ENCODE assay signal across 23 mouse cellular contexts in genomic region chr8:96868178-96869080, GRCm38 (mm10).
DNase-seq lines count a peak whose midpoint lies in the region; ATAC-seq and TF ChIP-seq lines count a peak whose summit lies in the region.
"Had no signal": no experiment of that assay in that cellular context is flagged by ENCODE, and none has a peak within 500 bp of the region (broad histone marks: within the 10 kb centered on the region; RNA-seq: fewer than 3 reads in every experiment).

No protein-coding gene starts in this region.

- H3K4me2 ChIP-seq in kidney, embryonic 14.5 days (replicated peaks; ENCODE audit: low read depth, low read length) = no peak overlapping the region
- no peak overlapping the region for H3K4me2 ChIP-seq in kidney, postnatal 0 days (ENCODE audit: low read length)
- H3K4me2 ChIP-seq in intestine, embryonic 16.5 days (ENCODE audit: low read depth, low read length) = no peak overlapping the region
- no peak overlapping the region for H3K4me2 ChIP-seq in midbrain, embryonic 14.5 days (ENCODE audit: low read length)
- H3K4me2 ChIP-seq: forebrain, embryonic 13.5 days; heart, embryonic 11.5 days; hindbrain, embryonic 12.5 days had no signal

- ATAC-seq in kidney, embryonic 14.5 days (ENCODE audit: low FRiP score, low TSS enrichment) = no peak
- no peak for ATAC-seq in kidney, postnatal 0 days (replicated peaks; ENCODE audit: low FRiP score, low read depth)
- ATAC-seq in intestine, embryonic 16.5 days = peak; percentile 93
- ATAC-seq in midbrain, embryonic 14.5 days (ENCODE audit: low FRiP score, low TSS enrichment) = no peak
- ATAC-seq: CD4-positive, CD25-positive, alpha-beta regulatory T cell, adult 4 months; forebrain, embryonic 13.5 days; forebrain, embryonic 16.5 days had no signal

- no peak for TF ChIP-seq CTCF in kidney, postnatal 0 days (IDR thresholded peaks at IDR 0.05; ENCODE audit: low read depth)
- TF ChIP-seq CTCF in small intestine, adult 2 months (IDR thresholded peaks at IDR 0.05; ENCODE audit: extremely low read depth, insufficient read length, insufficient replicate concordance, low read depth, low read length) = no peak

- H3K36me3 ChIP-seq in kidney, embryonic 14.5 days (ENCODE audit: control insufficient read depth, insufficient read depth, low read length) = no peaks in the 10 kb centered on the region
- H3K36me3 ChIP-seq in kidney, postnatal 0 days (ENCODE audit: insufficient read depth, low read length) = no peaks in the 10 kb centered on the region
- no peaks in the 10 kb centered on the region for H3K36me3 ChIP-seq in intestine, embryonic 16.5 days (ENCODE audit: control insufficient read depth, insufficient read depth, low read length)
- no peaks in the 10 kb centered on the region for H3K36me3 ChIP-seq in small intestine, adult 2 months (ENCODE audit: control insufficient read depth, insufficient read depth, low read length)
- no peaks in the 10 kb centered on the region for H3K36me3 ChIP-seq in midbrain, embryonic 14.5 days (ENCODE audit: control insufficient read depth, insufficient read depth, low read length)
- H3K36me3 ChIP-seq: forebrain, embryonic 10.5 days; hindbrain, embryonic 12.5 days had no signal

- WGBS in kidney, embryonic 14.5 days = 0% methylated on average over 1 of the region's 1 CpGs
- WGBS in kidney, postnatal 0 days = 33% methylated on average over 1 of the region's 1 CpGs
- no CpG with 5 or more reads among the region's 1 CpGs for WGBS in intestine, embryonic 16.5 days
- 6% methylated on average over 1 of the region's 1 CpGs for WGBS in small intestine, adult 2 months
- 0% methylated on average over 1 of the region's 1 CpGs for WGBS in midbrain, embryonic 14.5 days

- DNase-seq in kidney, adult 9 months = peak; percentile 69
- DNase-seq in kidney, postnatal 0 days (ENCODE audit: low spot score) = peak; percentile 20
- DNase-seq in kidney, adult 11 months = no peak
- no peak for DNase-seq in urinary bladder, adult 2 months (ENCODE audit: low spot score)
- no peak for DNase-seq in midbrain, embryonic 14.5 days
- DNase-seq: adrenal gland, adult 2 months; adrenal gland, postnatal 14 days; cerebellum, adult 11 months; cerebellum, adult 2 months; cerebellum, adult 9-11 months; cerebellum, postnatal 25 days; gastrocnemius, adult 2 months; gastrocnemius, postnatal 14 days; heart, adult 11 months had no signal

- H3K27ac ChIP-seq in kidney, embryonic 14.5 days (ENCODE audit: low read depth, low read length) = no peak overlapping the region
- no peak overlapping the region for H3K27ac ChIP-seq in kidney, postnatal 0 days
- H3K27ac ChIP-seq in intestine, embryonic 16.5 days (ENCODE audit: low read length) = peak overlapping the region; percentile 68; the same call in 1 of the 2 replicates
- 0 out of 2 replicates have a peak overlapping the region, but pooled peaks have one; percentile 32 for H3K27ac ChIP-seq in small intestine, adult 2 months (ENCODE audit: insufficient read depth, low read depth, low read length)
- no peak overlapping the region for H3K27ac ChIP-seq in midbrain, embryonic 14.5 days (replicated peaks; ENCODE audit: low read depth, low read length)
- H3K27ac ChIP-seq: forebrain, embryonic 10.5 days; forebrain, embryonic 13.5 days; gastrocnemius, adult 2 months; hindbrain, embryonic 12.5 days had no signal

- H3K9me3 ChIP-seq in kidney, embryonic 14.5 days (ENCODE audit: control insufficient read depth, low read length) = no peaks in the 10 kb centered on the region
- H3K9me3 ChIP-seq in kidney, postnatal 0 days (replicated peaks; ENCODE audit: low read length) = no peaks in the 10 kb centered on the region
- H3K9me3 ChIP-seq in intestine, embryonic 16.5 days (ENCODE audit: control insufficient read depth, low read length) = no peaks in the 10 kb centered on the region
- no peaks in the 10 kb centered on the region for H3K9me3 ChIP-seq in midbrain, embryonic 14.5 days (ENCODE audit: control insufficient read depth, low read length)
- H3K9me3 ChIP-seq: forebrain, embryonic 10.5 days; forebrain, embryonic 13.5 days; hindbrain, embryonic 12.5 days had no signal

- no peaks in the 10 kb centered on the region for H3K4me1 ChIP-seq in kidney, embryonic 14.5 days (ENCODE audit: control insufficient read depth, insufficient read depth, low read length)
- no peaks in the 10 kb centered on the region for H3K4me1 ChIP-seq in kidney, postnatal 0 days (replicated peaks; ENCODE audit: insufficient read depth, low read length)
- no peaks in the 10 kb centered on the region for H3K4me1 ChIP-seq in intestine, embryonic 16.5 days (ENCODE audit: control insufficient read depth, insufficient read depth, low read length)
- H3K4me1 ChIP-seq in small intestine, adult 2 months (ENCODE audit: control insufficient read depth, insufficient read depth, insufficient read length, low read length) = no peaks in the 10 kb centered on the region
- no peaks in the 10 kb centered on the region for H3K4me1 ChIP-seq in midbrain, embryonic 14.5 days (ENCODE audit: control insufficient read depth, insufficient read depth, low read length)
- H3K4me1 ChIP-seq: forebrain, embryonic 10.5 days; hindbrain, embryonic 12.5 days had no signal

- no peak for TF ChIP-seq POLR2A in small intestine, adult 2 months (IDR thresholded peaks at IDR 0.05; ENCODE audit: low read depth, low read length)

- no peak overlapping the region for H3K9ac ChIP-seq in kidney, embryonic 14.5 days (ENCODE audit: low read depth, low read length)
- no peak overlapping the region for H3K9ac ChIP-seq in kidney, postnatal 0 days (ENCODE audit: low read depth, low read length)
- no peak overlapping the region for H3K9ac ChIP-seq in intestine, embryonic 16.5 days (ENCODE audit: low read depth, low read length)
- no peak overlapping the region for H3K9ac ChIP-seq in midbrain, embryonic 14.5 days (replicated peaks; ENCODE audit: low read length)
- H3K9ac ChIP-seq: forebrain, embryonic 13.5 days; hindbrain, embryonic 12.5 days had no signal

- no peaks in the 10 kb centered on the region for H3K27me3 ChIP-seq in kidney, embryonic 14.5 days (ENCODE audit: control insufficient read depth, insufficient read depth, low read length)
- H3K27me3 ChIP-seq in kidney, postnatal 0 days (ENCODE audit: insufficient read depth, low read length) = no peaks in the 10 kb centered on the region
- no peaks in the 10 kb centered on the region for H3K27me3 ChIP-seq in intestine, embryonic 16.5 days (replicated peaks; ENCODE audit: control insufficient read depth, insufficient read depth, low read length)
- no peaks in the 10 kb centered on the region for H3K27me3 ChIP-seq in small intestine, adult 2 months (ENCODE audit: control insufficient read depth, insufficient read depth, low read length)
- no peaks in the 10 kb centered on the region for H3K27me3 ChIP-seq in midbrain, embryonic 14.5 days (ENCODE audit: control insufficient read depth, insufficient read depth, low read length)
- H3K27me3 ChIP-seq: forebrain, embryonic 13.5 days; hindbrain, embryonic 12.5 days had no signal

- H3K4me3 ChIP-seq in kidney, embryonic 14.5 days (ENCODE audit: low read length) = no peak overlapping the region
- no peak overlapping the region for H3K4me3 ChIP-seq in kidney, postnatal 0 days (replicated peaks; ENCODE audit: low read depth, low read length)
- no peak overlapping the region for H3K4me3 ChIP-seq in intestine, embryonic 16.5 days (ENCODE audit: low read length)
- no peak overlapping the region for H3K4me3 ChIP-seq in small intestine, adult 2 months (ENCODE audit: low read depth, low read length)
- no peak overlapping the region for H3K4me3 ChIP-seq in midbrain, embryonic 14.5 days (replicated peaks; ENCODE audit: low read depth, low read length)
- H3K4me3 ChIP-seq: forebrain, embryonic 10.5 days; forebrain, embryonic 13.5 days; gastrocnemius, adult 2 months; hindbrain, embryonic 12.5 days had no signal

Comparison
In these comparisons a context has a peak if more than half of its experiments do, and no peak if none do; other contexts are left out.
1. DNase-seq: peak in kidney, adult 9 months (single experiment) and kidney, postnatal 0 days (single experiment); none in kidney, adult 11 months (single experiment), urinary bladder, adult 2 months (single experiment) and midbrain, embryonic 14.5 days (single experiment).
2. H3K27ac ChIP-seq: peak in intestine, embryonic 16.5 days (single experiment) and small intestine, adult 2 months (single experiment); none in kidney, embryonic 14.5 days (single experiment), kidney, postnatal 0 days (single experiment) and midbrain, embryonic 14.5 days (single experiment).